ENCODE assay signal across 9 mouse cellular contexts in the genomic region with DNA sequence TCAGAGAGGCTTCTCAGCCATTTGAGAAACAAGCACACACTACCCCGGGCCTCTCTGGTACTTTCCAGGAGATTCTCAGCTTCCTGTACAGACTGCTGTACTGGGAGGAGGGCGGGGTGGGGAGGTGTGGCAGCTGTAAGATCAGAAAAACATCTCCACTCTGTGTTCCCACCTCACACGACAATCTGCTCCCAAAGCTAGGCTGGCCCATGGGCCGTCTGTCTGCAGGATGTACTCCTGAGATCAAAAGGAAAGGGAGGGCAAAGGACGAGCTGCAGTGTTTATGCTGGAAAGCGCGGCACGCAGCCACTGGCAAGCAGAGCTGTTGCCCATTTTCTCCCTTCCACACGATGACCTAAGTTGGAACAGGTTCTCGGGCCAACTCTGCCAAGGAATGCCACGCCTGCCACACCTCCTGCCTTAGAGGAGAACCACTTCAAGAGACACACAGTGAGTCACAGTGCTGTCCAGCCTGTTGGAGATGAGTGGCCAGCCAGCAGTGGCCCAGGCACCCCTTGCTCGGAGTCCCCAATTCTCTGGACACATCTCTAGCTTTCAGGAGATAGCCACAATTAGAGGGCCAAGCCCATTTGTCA.
DNase-seq lines count a peak whose midpoint lies in the region; ATAC-seq and TF ChIP-seq lines count a peak whose summit lies in the region.
"Had no signal": no experiment of that assay in that cellular context is flagged by ENCODE, and none has a peak within 500 bp of the region (broad histone marks: within the 10 kb centered on the region; RNA-seq: fewer than 3 reads in every experiment).

No protein-coding gene starts in this region.

- WGBS in kidney, embryonic 14.5 days, result 45% methylated on average over 12 of the region's 12 CpGs
- 56% methylated on average over 12 of the region's 12 CpGs for WGBS in heart, embryonic 15.5 days
- WGBS in lung, postnatal 0 days, result 22% methylated on average over 12 of the region's 12 CpGs

- peak; percentile 69 for DNase-seq in kidney, adult 18-20 months
- DNase-seq in adrenal gland, postnatal 25 days, result peak; percentile 51
- DNase-seq in lung, postnatal 0 days (ENCODE audit: low spot score), result peak; percentile 67
- DNase-seq in right cerebral cortex, postnatal 14 days, result no peak
- no peak for DNase-seq in frontal cortex, postnatal 10 days (ENCODE audit: low spot score in 2 of 2)

- peak; percentile 65; the same call in 1 of the 2 replicates for TF ChIP-seq EP300 in lung, postnatal 0 days (IDR thresholded peaks at IDR 0.05)

- no peak overlapping the region for H3K4me2 ChIP-seq in kidney, embryonic 14.5 days (replicated peaks; ENCODE audit: low read depth, low read length)
- no peak overlapping the region for H3K4me2 ChIP-seq in heart, embryonic 15.5 days
- H3K4me2 ChIP-seq in lung, postnatal 0 days (replicated peaks; ENCODE audit: low read depth, low read length), result no peak overlapping the region

- H3K9me3 ChIP-seq in kidney, embryonic 14.5 days (ENCODE audit: control insufficient read depth, low read length), result no peaks in the 10 kb centered on the region
- no peaks in the 10 kb centered on the region for H3K9me3 ChIP-seq in heart, embryonic 15.5 days (replicated peaks)
- H3K9me3 ChIP-seq in lung, postnatal 0 days (ENCODE audit: low read length), result no peaks in the 10 kb centered on the region
- H3K9me3 ChIP-seq: G1E had no signal

- TF ChIP-seq CTCF in lung, postnatal 0 days (IDR thresholded peaks at IDR 0.05), result no peak

- no peak for ATAC-seq in kidney, embryonic 14.5 days (ENCODE audit: low FRiP score, low TSS enrichment)
- peak; percentile 54 for ATAC-seq in heart, embryonic 15.5 days (replicated peaks; ENCODE audit: insufficient number of reproducible peaks, insufficient read depth, low FRiP score, low read depth)
- peak; percentile 81 for ATAC-seq in lung, postnatal 0 days
- ATAC-seq in frontal cortex, adult (ENCODE audit: low TSS enrichment), result no peak

- no peak overlapping the region for H3K27ac ChIP-seq in kidney, embryonic 14.5 days (ENCODE audit: low read depth, low read length)
- H3K27ac ChIP-seq in heart, embryonic 15.5 days, result no peak overlapping the region
- no peak overlapping the region for H3K27ac ChIP-seq in lung, postnatal 0 days (ENCODE audit: low read length)

- H3K27me3 ChIP-seq in kidney, embryonic 14.5 days (ENCODE audit: control insufficient read depth, insufficient read depth, low read length), result no peaks in the 10 kb centered on the region
- H3K27me3 ChIP-seq in heart, embryonic 15.5 days, result no peaks in the 10 kb centered on the region
- H3K27me3 ChIP-seq in lung, postnatal 0 days (replicated peaks; ENCODE audit: insufficient read depth, low read length), result no peaks in the 10 kb centered on the region

- peaks cover 28% of the 10 kb centered on the region for H3K36me3 ChIP-seq in kidney, embryonic 14.5 days (ENCODE audit: control insufficient read depth, insufficient read depth, low read length)
- peaks cover 54% of the 10 kb centered on the region for H3K36me3 ChIP-seq in heart, embryonic 15.5 days
- 0 out of 2 replicates have a peak, but pooled peaks cover 6% of the 10 kb centered on the region for H3K36me3 ChIP-seq in lung, postnatal 0 days (ENCODE audit: insufficient read depth, low read length)

- no peak overlapping the region for H3K4me3 ChIP-seq in kidney, embryonic 14.5 days (ENCODE audit: low read length)
- no peak overlapping the region for H3K4me3 ChIP-seq in heart, embryonic 15.5 days
- no peak overlapping the region for H3K4me3 ChIP-seq in lung, postnatal 0 days (ENCODE audit: low read depth, low read length)

- 0 out of 2 replicates have a peak, but pooled peaks cover 4% of the 10 kb centered on the region for H3K4me1 ChIP-seq in kidney, embryonic 14.5 days (ENCODE audit: control insufficient read depth, insufficient read depth, low read length)
- H3K4me1 ChIP-seq in heart, embryonic 15.5 days (replicated peaks), result peaks cover 20% of the 10 kb centered on the region
- H3K4me1 ChIP-seq in lung, postnatal 0 days (ENCODE audit: insufficient read depth, low read depth, low read length), result peaks cover 7% of the 10 kb centered on the region; the same call in 1 of the 2 replicates

- no peak overlapping the region for H3K9ac ChIP-seq in kidney, embryonic 14.5 days (ENCODE audit: low read depth, low read length)
- no peak overlapping the region for H3K9ac ChIP-seq in heart, embryonic 15.5 days
- H3K9ac ChIP-seq in lung, postnatal 0 days (replicated peaks; ENCODE audit: low read depth), result no peak overlapping the region

Comparison
In these comparisons a context has a peak if more than half of its experiments do, and no peak if none do; other contexts are left out.
1. DNase-seq: peak in kidney, adult 18-20 months (single experiment), adrenal gland, postnatal 25 days (single experiment) and lung, postnatal 0 days (single experiment); none in right cerebral cortex, postnatal 14 days (single experiment) and frontal cortex, postnatal 10 days (0 of 2).
2. ATAC-seq: peak in heart, embryonic 15.5 days (single experiment) and lung, postnatal 0 days (single experiment); none in kidney, embryonic 14.5 days (single experiment) and frontal cortex, adult (single experiment).